Mouse (Mus musculus) mesoderm, embryonic 11.5 days (tissue): ENCODE data around the gene Flywch2.

ENCODE experiments used
- DNase-seq: peaks from one replicate; pipeline ENCODE4 v3.0.0-alpha.2; 2012; ENCODE audit warnings: low read depth, low spot score

Gene Flywch2

GRCm38 (mm10) chr17:23748631-23749391 is 37.1 kb downstream of the Flywch2 start:
- peak; percentile 87 for DNase-seq

- DNase-seq, result no peak
These were observed 37.9 kb downstream of the Flywch2 start for GRCm38 (mm10) chr17:23748026-23748425.

- no peak for DNase-seq
These were observed 38.4 kb downstream of the Flywch2 start for GRCm38 (mm10) chr17:23747471-23747870.

- no peak for DNase-seq
These were observed 39.1 kb downstream of the Flywch2 start for GRCm38 (mm10) chr17:23746767-23747166.

- no peak for DNase-seq
These were observed 39.6 kb downstream of the Flywch2 start for GRCm38 (mm10) chr17:23746311-23746710.

- DNase-seq, result no peak
These were observed 40.3 kb downstream of the Flywch2 start, which contains the start of gene Kremen2 for GRCm38 (mm10) chr17:23745301-23746251. Gene Kremen2, minus strand, starts transcription at chr17:23745833.

GRCm38 (mm10) chr17:23744651-23745050 is 41.2 kb downstream of the Flywch2 start:
- no peak for DNase-seq

- DNase-seq, result no peak
These were observed 41.8 kb downstream of the Flywch2 start for GRCm38 (mm10) chr17:23744076-23744475.

- no peak for DNase-seq
These were observed 42.9 kb downstream of the Flywch2 start for GRCm38 (mm10) chr17:23742941-23743340.

GRCm38 (mm10) chr17:23742210-23742793 is 43.6 kb downstream of the Flywch2 start:
- DNase-seq, result peak; percentile 40

- DNase-seq, result no peak
These were observed 44.3 kb downstream of the Flywch2 start for GRCm38 (mm10) chr17:23741359-23742209.

- DNase-seq, result no peak
These were observed 45.3 kb downstream of the Flywch2 start, which contains the start of gene Paqr4 for GRCm38 (mm10) chr17:23740598-23741021. Gene Paqr4, minus strand, starts transcription at chr17:23740867.

- peak; percentile 89 for DNase-seq
These were observed 45.7 kb downstream of the Flywch2 start for GRCm38 (mm10) chr17:23740136-23740584.

GRCm38 (mm10) chr17:23739202-23740135 is 46.4 kb downstream of the Flywch2 start:
- no peak for DNase-seq

- DNase-seq, result no peak
These were observed 47.1 kb downstream of the Flywch2 start for GRCm38 (mm10) chr17:23738836-23739201.

- DNase-seq, result no peak
These were observed 48.1 kb downstream of the Flywch2 start for GRCm38 (mm10) chr17:23737493-23738445.

GRCm38 (mm10) chr17:23734341-23734740 is 51.5 kb downstream of the Flywch2 start:
- no peak for DNase-seq

GRCm38 (mm10) chr17:23730441-23730840 is 55.4 kb downstream of the Flywch2 start:
- DNase-seq, result no peak
